Mouse (Mus musculus) stomach, postnatal 0 days (tissue): ENCODE measurements around the gene Adcy3.

ENCODE experiments used
- CTCF ChIP-seq: IDR thresholded peaks from 2 replicates; pipeline ENCODE4 v1.5.1; 2016; ENCODE audit warnings: antibody characterized with exemption, low read depth, mild to moderate bottlenecking, moderate library complexity
- EP300 ChIP-seq: optimal IDR thresholded peaks from 2 replicates; pipeline ENCODE3; 2016; ENCODE audit warnings: antibody characterized with exemption

DNA sequence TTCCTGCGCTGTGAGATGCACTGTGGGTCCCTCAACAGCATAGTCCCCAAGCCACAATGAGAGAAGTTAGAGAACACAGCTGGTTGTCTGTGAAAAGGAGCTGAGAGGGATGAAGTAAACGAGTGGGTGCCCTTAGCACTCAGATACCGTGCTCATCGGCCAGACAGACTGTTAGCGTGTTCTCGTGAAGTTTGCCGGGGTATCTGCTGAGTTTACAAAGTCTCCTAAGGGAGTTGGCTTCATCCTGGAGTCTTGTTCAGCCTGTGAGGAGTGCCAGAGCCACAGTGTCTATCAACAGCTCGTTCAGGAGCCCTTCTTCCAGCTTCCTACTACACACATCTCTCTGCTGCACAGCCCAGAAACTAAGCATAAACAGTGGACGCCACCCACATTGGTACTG is 16.8 kb upstream of the Adcy3 start:
- TF ChIP-seq CTCF = no peak
- TF ChIP-seq EP300 = no peak
